Mouse (Mus musculus) cerebellum, adult 2 months (tissue): ENCODE results near the gene Slc47a1.

Experiments used
- CTCF ChIP-seq: fragments of 200-500 bp; IDR thresholded peaks from 2 replicates; pipeline ENCODE4 v1.5.1; 2011; ENCODE audit warnings: low read depth, mild to moderate bottlenecking, control low read depth, low read length, moderate library complexity, borderline replicate concordance; ENCODE audit not compliant: insufficient read depth
- POLR2A ChIP-seq: fragments of 200-500 bp; IDR thresholded peaks from 2 replicates; pipeline ENCODE4 v1.6.1; 2011; ENCODE audit warnings: low read length, control low read depth, borderline replicate concordance; ENCODE audit not compliant: insufficient read depth

GRCm38 (mm10) chr11:61300205-61300604 lies 77.9 kb downstream of the Slc47a1 start:
- TF ChIP-seq CTCF = no peak
- no peak for TF ChIP-seq POLR2A
